Mouse (Mus musculus): ENCODE data around the gene Egfr. TPM values are rescaled to one million over a fixed set of nuclear protein-coding genes. Genes with fewer than 3 reads are reported as not detected.

Egfr gene
- polyA plus RNA-seq, 1 experiment from 2014 or later, result 21.8 TPM

DNA sequence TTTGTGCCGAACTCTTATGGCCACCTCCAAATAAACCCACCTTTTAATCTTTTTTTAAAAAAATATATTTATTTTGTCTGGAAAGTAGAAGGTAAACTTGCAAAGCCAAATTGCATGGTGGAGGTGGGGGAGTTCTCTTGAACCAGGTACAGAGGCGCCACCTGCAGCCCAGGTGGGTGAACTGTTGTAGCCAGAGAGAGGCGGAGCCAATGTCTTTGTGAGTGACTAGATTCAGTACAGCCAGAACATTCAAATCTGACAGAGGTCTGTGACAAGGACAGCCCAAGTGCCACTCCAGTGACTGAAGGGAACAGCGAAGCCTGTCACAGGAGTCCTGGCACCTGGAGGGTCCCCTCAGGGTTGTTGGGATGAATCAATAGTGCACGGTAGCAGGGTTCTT lies 119.1 kb downstream of the Egfr start:
- no peak overlapping the region for H3K27ac ChIP-seq (ENCODE audit: low read length)
- no peak for ATAC-seq (ENCODE audit: insufficient number of reproducible peaks, insufficient read depth, low FRiP score, low read depth)
- H3K4me3 ChIP-seq (ENCODE audit: low read depth, low read length), result no peak overlapping the region
- no peaks in the 10 kb centered on the region for H3K4me1 ChIP-seq (ENCODE audit: control insufficient read depth, insufficient read depth, low read length)
- WGBS, result 60% methylated on average over 5 of the region's 5 CpGs
- H3K9me3 ChIP-seq (ENCODE audit: control insufficient read depth, low read depth, low read length), result no peaks in the 10 kb centered on the region
- no peak overlapping the region for H3K4me2 ChIP-seq (replicated peaks; ENCODE audit: low read depth, low read length)
- H3K27me3 ChIP-seq (ENCODE audit: control insufficient read depth, insufficient read depth, low read length), result no peaks in the 10 kb centered on the region
- H3K9ac ChIP-seq (replicated peaks; ENCODE audit: low read depth, low read length), result no peak overlapping the region
- no peaks in the 10 kb centered on the region; the same call in 1 of the 2 replicates for H3K36me3 ChIP-seq (ENCODE audit: control insufficient read depth, insufficient read depth, low read length)

DNA sequence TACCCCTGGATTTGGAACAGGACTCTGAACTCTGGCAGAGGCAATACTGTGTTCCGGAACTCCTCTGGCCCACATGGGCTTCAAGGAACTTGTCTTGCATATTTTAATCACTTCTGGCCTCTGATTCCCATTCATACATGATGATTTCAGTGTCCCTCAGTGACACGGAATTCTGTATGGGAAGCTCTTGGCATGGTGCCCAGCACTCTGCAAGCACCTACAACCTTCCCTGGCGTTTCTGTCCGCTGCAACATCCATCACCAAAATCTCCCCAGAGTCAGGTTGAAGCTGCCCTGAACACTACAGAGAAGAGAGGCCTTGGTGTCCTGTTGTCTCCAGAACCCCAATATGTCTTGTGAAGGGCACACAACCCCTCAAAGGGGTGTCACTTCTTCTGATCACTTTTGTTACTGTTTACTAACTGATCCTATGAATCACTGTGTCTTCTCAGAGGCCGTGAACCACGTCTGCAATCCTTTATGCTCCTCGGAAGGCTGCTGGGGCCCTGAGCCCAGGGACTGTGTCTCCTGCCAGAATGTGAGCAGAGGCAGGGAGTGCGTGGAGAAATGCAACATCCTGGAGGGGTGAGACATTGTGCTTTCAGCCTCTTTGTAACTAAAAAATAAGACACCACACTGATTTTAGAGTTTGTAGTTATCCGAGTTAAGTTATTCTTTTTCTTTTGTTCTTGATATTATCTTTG lies 125.8 kb downstream of the Egfr start:
- H3K4me3 ChIP-seq (ENCODE audit: low read depth, low read length), result no peak overlapping the region
- no peak overlapping the region for H3K9ac ChIP-seq (replicated peaks; ENCODE audit: low read depth, low read length)
- no peaks in the 10 kb centered on the region; the same call in 1 of the 2 replicates for H3K36me3 ChIP-seq (ENCODE audit: control insufficient read depth, insufficient read depth, low read length)
- no peak overlapping the region for H3K4me2 ChIP-seq (replicated peaks; ENCODE audit: low read depth, low read length)
- H3K4me1 ChIP-seq (ENCODE audit: control insufficient read depth, insufficient read depth, low read length), result peaks cover 6% of the 10 kb centered on the region
- no peak; the same call in 1 of the 2 replicates for ATAC-seq (ENCODE audit: insufficient number of reproducible peaks, insufficient read depth, low FRiP score, low read depth)
- H3K27me3 ChIP-seq (ENCODE audit: control insufficient read depth, insufficient read depth, low read length), result no peaks in the 10 kb centered on the region
- H3K9me3 ChIP-seq (ENCODE audit: control insufficient read depth, low read depth, low read length), result no peaks in the 10 kb centered on the region
- WGBS, result 34% methylated on average over 9 of the region's 9 CpGs
- H3K27ac ChIP-seq (ENCODE audit: low read length), result peak overlapping the region; percentile 61; the same call in 1 of the 2 replicates

DNA sequence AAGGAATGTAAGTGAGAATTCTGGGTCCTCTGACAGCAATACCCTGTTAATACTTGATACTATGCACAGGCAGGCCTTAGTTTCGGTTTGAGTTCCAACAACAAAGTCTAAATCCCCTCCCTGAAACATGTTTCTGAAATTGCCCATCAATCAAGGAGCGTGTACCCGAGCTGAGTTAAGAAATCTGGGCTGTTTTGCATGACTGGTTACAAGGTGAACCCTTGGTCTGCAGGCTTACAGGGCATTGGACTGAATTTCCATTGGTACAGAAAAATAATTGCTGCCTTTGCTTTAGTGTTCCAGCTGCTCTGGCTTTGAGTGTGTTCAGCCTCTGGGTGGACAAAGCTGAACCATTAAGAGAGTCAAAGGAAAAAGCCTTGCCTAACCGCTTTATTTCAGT lies 129.9 kb downstream of the Egfr start:
- no peak overlapping the region for H3K4me3 ChIP-seq (ENCODE audit: low read depth, low read length)
- no peaks in the 10 kb centered on the region for H3K27me3 ChIP-seq (ENCODE audit: control insufficient read depth, insufficient read depth, low read length)
- H3K36me3 ChIP-seq (ENCODE audit: control insufficient read depth, insufficient read depth, low read length), result peaks cover 2% of the 10 kb centered on the region
- WGBS, result 65% methylated on average over 4 of the region's 4 CpGs
- H3K27ac ChIP-seq (ENCODE audit: low read length), result no peak overlapping the region
- H3K9ac ChIP-seq (replicated peaks; ENCODE audit: low read depth, low read length), result no peak overlapping the region
- no peak for ATAC-seq (ENCODE audit: insufficient number of reproducible peaks, insufficient read depth, low FRiP score, low read depth)
- H3K4me1 ChIP-seq (ENCODE audit: control insufficient read depth, insufficient read depth, low read length), result peaks cover 6% of the 10 kb centered on the region
- H3K9me3 ChIP-seq (ENCODE audit: control insufficient read depth, low read depth, low read length), result no peaks in the 10 kb centered on the region
- no peak overlapping the region for H3K4me2 ChIP-seq (replicated peaks; ENCODE audit: low read depth, low read length)

DNA sequence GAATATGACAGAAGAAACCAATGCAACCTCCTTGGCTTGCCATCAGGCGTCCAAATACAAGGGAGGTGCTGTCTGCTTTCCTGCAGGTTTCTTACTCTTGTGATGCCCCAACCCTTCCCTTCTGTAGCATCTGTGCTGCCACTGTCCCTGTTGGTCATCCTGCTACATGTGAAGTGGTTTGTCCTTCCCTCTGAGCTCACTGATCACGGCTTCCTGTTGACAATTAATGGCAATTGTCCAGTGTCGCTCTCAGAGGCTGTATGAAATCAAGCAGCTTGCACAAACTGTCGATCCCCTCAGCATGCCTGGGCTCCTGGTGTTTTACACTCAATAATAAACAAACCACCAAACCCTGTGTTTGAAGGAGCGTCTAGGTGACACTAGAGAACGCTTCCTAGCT lies 134.1 kb downstream of the Egfr start:
- Histone ChIP-seq H3K4me1 (ENCODE audit: control insufficient read depth, insufficient read depth, low read length) (no peaks in the 10 kb centered on the region), H3K9ac (replicated peaks; ENCODE audit: low read depth, low read length) (no peak overlapping the region), H3K27me3 (ENCODE audit: control insufficient read depth, insufficient read depth, low read length) (no peaks in the 10 kb centered on the region), H3K27ac (ENCODE audit: low read length) (no peak overlapping the region), H3K4me2 (replicated peaks; ENCODE audit: low read depth, low read length) (no peak overlapping the region), H3K9me3 (ENCODE audit: control insufficient read depth, low read depth, low read length) (no peaks in the 10 kb centered on the region), H3K36me3 (ENCODE audit: control insufficient read depth, insufficient read depth, low read length) (peaks cover 2% of the 10 kb centered on the region), H3K4me3 (ENCODE audit: low read depth, low read length) (no peak overlapping the region)
- no peak for ATAC-seq (ENCODE audit: insufficient number of reproducible peaks, insufficient read depth, low FRiP score, low read depth)
- WGBS, result 60% methylated on average over 6 of the region's 6 CpGs

DNA sequence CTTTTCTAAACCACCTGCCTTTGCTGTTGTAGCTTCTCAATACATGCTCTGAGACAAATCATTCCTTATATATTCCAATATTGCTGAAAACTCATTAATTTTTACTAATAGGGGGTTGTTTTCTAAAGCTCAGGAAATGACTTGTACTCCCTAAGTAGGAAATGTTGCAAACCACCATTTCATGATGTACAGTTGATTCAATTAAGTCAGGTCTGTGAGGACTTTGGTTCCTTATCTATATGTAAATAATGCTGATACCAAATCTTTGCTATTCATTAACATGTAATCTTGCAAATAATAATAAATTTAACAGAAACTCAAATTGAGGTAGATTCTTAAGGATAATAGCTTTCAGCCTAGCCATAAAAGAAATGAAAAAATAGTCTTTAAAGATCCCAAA lies 136.1 kb downstream of the Egfr start:
- H3K9me3 ChIP-seq (ENCODE audit: control insufficient read depth, low read depth, low read length), result no peaks in the 10 kb centered on the region
- H3K36me3 ChIP-seq (ENCODE audit: control insufficient read depth, insufficient read depth, low read length), result peaks cover under 1% of the 10 kb centered on the region
- no peak overlapping the region for H3K9ac ChIP-seq (replicated peaks; ENCODE audit: low read depth, low read length)
- no peak for ATAC-seq (ENCODE audit: insufficient number of reproducible peaks, insufficient read depth, low FRiP score, low read depth)
- no peak overlapping the region for H3K27ac ChIP-seq (ENCODE audit: low read length)
- H3K4me2 ChIP-seq (replicated peaks; ENCODE audit: low read depth, low read length), result no peak overlapping the region
- no peak overlapping the region for H3K4me3 ChIP-seq (ENCODE audit: low read depth, low read length)
- no peaks in the 10 kb centered on the region for H3K4me1 ChIP-seq (ENCODE audit: control insufficient read depth, insufficient read depth, low read length)
- no peaks in the 10 kb centered on the region for H3K27me3 ChIP-seq (ENCODE audit: control insufficient read depth, insufficient read depth, low read length)

DNA sequence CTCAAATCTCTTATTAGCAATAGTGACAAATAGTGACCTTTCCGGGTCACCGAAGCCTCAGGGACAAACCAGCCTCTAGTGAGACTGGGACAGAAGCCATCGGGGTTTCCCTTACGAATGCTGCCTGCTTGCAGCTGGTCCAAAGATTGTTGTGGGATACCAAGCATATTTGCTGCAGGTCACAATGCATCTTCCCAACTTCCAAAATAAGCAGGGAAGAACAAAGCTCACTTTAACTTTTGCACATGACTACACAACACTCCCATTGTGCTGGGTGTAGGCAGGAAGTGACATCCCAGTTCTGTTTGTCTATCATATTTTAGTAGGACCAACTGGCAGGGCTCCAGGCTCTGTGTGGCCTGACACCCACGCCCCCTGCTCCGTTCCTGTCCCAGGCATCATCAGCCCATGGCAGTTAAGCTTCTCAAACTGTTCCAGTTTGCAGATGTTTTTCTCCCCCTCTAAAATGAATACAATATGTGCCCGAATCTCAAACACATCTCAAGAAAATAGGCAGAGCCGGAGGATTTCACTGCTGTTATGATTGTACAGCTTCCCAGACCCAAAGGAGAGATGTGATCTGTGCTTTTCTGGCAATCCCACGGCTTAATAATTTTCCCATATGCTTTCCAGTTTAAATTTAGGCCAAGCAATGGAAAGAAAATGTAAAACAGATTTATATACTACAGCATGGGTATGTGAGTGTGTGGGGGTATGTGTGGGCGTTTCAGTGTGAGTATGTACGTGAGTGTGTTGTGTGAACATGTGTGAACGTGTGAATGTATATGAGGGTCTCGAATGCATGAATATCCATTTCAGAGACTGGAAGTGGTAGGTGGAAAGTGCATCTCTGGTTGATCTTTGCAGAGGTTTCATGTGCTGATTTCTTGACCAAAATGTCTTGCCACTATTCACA lies 143.7 kb downstream of the Egfr start:
- Histone ChIP-seq H3K4me1 (ENCODE audit: control insufficient read depth, insufficient read depth, low read length) (no peaks in the 10 kb centered on the region), H3K4me2 (replicated peaks; ENCODE audit: low read depth, low read length) (no peak overlapping the region), H3K9ac (replicated peaks; ENCODE audit: low read depth, low read length) (no peak overlapping the region), H3K9me3 (ENCODE audit: control insufficient read depth, low read depth, low read length) (no peaks in the 10 kb centered on the region), H3K27me3 (ENCODE audit: control insufficient read depth, insufficient read depth, low read length) (no peaks in the 10 kb centered on the region), H3K36me3 (ENCODE audit: control insufficient read depth, insufficient read depth, low read length) (peaks cover 9% of the 10 kb centered on the region; the same call in 1 of the 2 replicates), H3K4me3 (ENCODE audit: low read depth, low read length) (no peak overlapping the region), H3K27ac (ENCODE audit: low read length) (no peak overlapping the region)
- 81% methylated on average over 13 of the region's 13 CpGs for WGBS
- ATAC-seq (ENCODE audit: insufficient number of reproducible peaks, insufficient read depth, low FRiP score, low read depth), result no peak

DNA sequence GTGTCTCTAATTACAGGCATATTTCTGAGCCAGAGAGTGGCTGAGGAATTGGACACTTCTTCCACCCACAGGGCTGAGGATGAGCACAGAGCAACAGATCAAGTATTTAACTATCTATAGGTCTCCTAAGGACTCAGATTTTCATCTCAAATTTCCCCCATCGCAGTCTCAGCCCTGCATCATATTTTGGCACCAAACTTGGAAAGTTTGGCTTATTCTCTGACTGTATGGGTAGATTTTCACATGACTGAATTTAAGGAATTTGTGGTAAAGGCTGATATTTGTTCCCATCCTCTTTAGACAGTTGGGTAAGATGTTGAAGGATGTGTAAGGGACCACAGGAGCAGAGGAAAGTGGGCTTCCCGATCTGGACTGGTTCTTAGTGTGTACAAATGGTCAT lies 145.7 kb downstream of the Egfr start:
- Histone ChIP-seq H3K4me2 (replicated peaks; ENCODE audit: low read depth, low read length) (no peak overlapping the region), H3K9me3 (ENCODE audit: control insufficient read depth, low read depth, low read length) (no peaks in the 10 kb centered on the region), H3K36me3 (ENCODE audit: control insufficient read depth, insufficient read depth, low read length) (peaks cover 9% of the 10 kb centered on the region; the same call in 1 of the 2 replicates), H3K4me1 (ENCODE audit: control insufficient read depth, insufficient read depth, low read length) (no peaks in the 10 kb centered on the region), H3K27me3 (ENCODE audit: control insufficient read depth, insufficient read depth, low read length) (no peaks in the 10 kb centered on the region), H3K9ac (replicated peaks; ENCODE audit: low read depth, low read length) (no peak overlapping the region), H3K27ac (ENCODE audit: low read length) (no peak overlapping the region), H3K4me3 (ENCODE audit: low read depth, low read length) (no peak overlapping the region)
- 90% methylated on average over 2 of the region's 2 CpGs for WGBS
- no peak for ATAC-seq (ENCODE audit: insufficient number of reproducible peaks, insufficient read depth, low FRiP score, low read depth)

DNA sequence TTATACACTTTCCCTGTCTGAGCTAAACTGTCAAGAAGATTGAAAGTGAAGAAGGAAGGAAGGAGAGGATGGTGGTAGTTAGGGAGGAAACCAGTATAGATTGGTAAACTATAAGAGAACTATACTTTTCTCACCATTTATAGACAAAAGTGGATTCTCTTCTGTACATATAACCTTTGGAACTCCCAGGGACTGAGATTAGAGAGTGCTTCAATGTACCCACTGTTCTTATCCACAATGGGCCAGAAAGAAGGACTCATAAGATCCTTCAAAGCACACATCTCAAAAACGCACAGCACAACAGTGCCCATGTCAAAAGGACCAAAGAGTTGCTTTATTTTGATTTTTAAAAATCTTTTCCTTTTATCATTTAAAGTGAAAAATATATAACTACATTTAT lies 148.2 kb downstream of the Egfr start:
- no peak for ATAC-seq (ENCODE audit: insufficient number of reproducible peaks, insufficient read depth, low FRiP score, low read depth)
- Histone ChIP-seq H3K27ac (ENCODE audit: low read length) (no peak overlapping the region), H3K4me1 (ENCODE audit: control insufficient read depth, insufficient read depth, low read length) (no peaks in the 10 kb centered on the region), H3K4me2 (replicated peaks; ENCODE audit: low read depth, low read length) (no peak overlapping the region), H3K9me3 (ENCODE audit: control insufficient read depth, low read depth, low read length) (no peaks in the 10 kb centered on the region), H3K36me3 (ENCODE audit: control insufficient read depth, insufficient read depth, low read length) (peaks cover 13% of the 10 kb centered on the region; the same call in 1 of the 2 replicates), H3K27me3 (ENCODE audit: control insufficient read depth, insufficient read depth, low read length) (no peaks in the 10 kb centered on the region), H3K9ac (replicated peaks; ENCODE audit: low read depth, low read length) (no peak overlapping the region), H3K4me3 (ENCODE audit: low read depth, low read length) (no peak overlapping the region)
- 78% methylated on average over 1 of the region's 1 CpGs for WGBS
